Mouse (Mus musculus) cerebellum, adult 9-11 months (tissue): ENCODE data around the gene Tatdn3.
"Not testable (repeated sequence)": the region's sequence is repeated elsewhere in the genome, so short reads cannot be mapped to it uniquely, and the experiment has no call there.

Experiments used
- DNase-seq: peaks from one replicate; pipeline ENCODE4 v3.0.0; 2022

Gene Tatdn3

GRCm38 (mm10) chr1:191073486-191073885 lies 10.8 kb upstream of the Tatdn3 start:
- no peak for DNase-seq

GRCm38 (mm10) chr1:191073001-191073400 lies 10.3 kb upstream of the Tatdn3 start:
- no peak for DNase-seq

- DNase-seq = no peak
Measured at GRCm38 (mm10) chr1:191072329-191072913, 9.7 kb upstream of the Tatdn3 start.

- no peak for DNase-seq
Measured at GRCm38 (mm10) chr1:191071613-191072012, 8.9 kb upstream of the Tatdn3 start.

GRCm38 (mm10) chr1:191070259-191070658 lies 7.5 kb upstream of the Tatdn3 start:
- DNase-seq = no peak

- no peak for DNase-seq
Measured at GRCm38 (mm10) chr1:191068377-191068776, 5.6 kb upstream of the Tatdn3 start.

- no peak for DNase-seq
Measured at GRCm38 (mm10) chr1:191065188-191065587, 2.5 kb upstream of the Tatdn3 start.

- DNase-seq = no peak
Measured at GRCm38 (mm10) chr1:191064535-191064934, 1.8 kb upstream of the Tatdn3 start.

GRCm38 (mm10) chr1:191063700-191064099 lies 968 bp upstream of the Tatdn3 start:
- no peak for DNase-seq

GRCm38 (mm10) chr1:191062241-191062780 lies 421 bp downstream of the Tatdn3 start:
- DNase-seq = no peak

GRCm38 (mm10) chr1:191057461-191057860 lies 5.3 kb downstream of the Tatdn3 start:
- DNase-seq = no peak

GRCm38 (mm10) chr1:191055533-191055873 lies 7.2 kb downstream of the Tatdn3 start:
- no peak for DNase-seq

GRCm38 (mm10) chr1:191054870-191055532 lies 7.7 kb downstream of the Tatdn3 start:
- DNase-seq = no peak

GRCm38 (mm10) chr1:191053555-191053954 lies 9.2 kb downstream of the Tatdn3 start:
- DNase-seq = no peak

- no peak for DNase-seq
Measured at GRCm38 (mm10) chr1:191046231-191046824, 16.4 kb downstream of the Tatdn3 start.

GRCm38 (mm10) chr1:191045264-191045663 lies 17.5 kb downstream of the Tatdn3 start:
- no peak for DNase-seq

- DNase-seq = no peak
Measured at GRCm38 (mm10) chr1:191042688-191043087, 20.0 kb downstream of the Tatdn3 start.

- no peak for DNase-seq
Measured at GRCm38 (mm10) chr1:191042106-191042505, 20.6 kb downstream of the Tatdn3 start.

- no peak for DNase-seq
Measured at GRCm38 (mm10) chr1:191041352-191041751, 21.4 kb downstream of the Tatdn3 start.

GRCm38 (mm10) chr1:191037999-191038398 lies 24.7 kb downstream of the Tatdn3 start:
- no peak for DNase-seq

GRCm38 (mm10) chr1:191036554-191037334 lies 26.0 kb downstream of the Tatdn3 start, which contains the start of gene Spata45:
Gene Spata45, plus strand, starts transcription at chr1:191036639.
- no peak for DNase-seq

GRCm38 (mm10) chr1:191035649-191036048 lies 27.1 kb downstream of the Tatdn3 start:
- no peak for DNase-seq

GRCm38 (mm10) chr1:191030922-191031425 lies 31.8 kb downstream of the Tatdn3 start:
- not testable (repeated sequence) for DNase-seq
